Mouse (Mus musculus): Measurements from ENCODE around the gene Strip2.

DNA sequence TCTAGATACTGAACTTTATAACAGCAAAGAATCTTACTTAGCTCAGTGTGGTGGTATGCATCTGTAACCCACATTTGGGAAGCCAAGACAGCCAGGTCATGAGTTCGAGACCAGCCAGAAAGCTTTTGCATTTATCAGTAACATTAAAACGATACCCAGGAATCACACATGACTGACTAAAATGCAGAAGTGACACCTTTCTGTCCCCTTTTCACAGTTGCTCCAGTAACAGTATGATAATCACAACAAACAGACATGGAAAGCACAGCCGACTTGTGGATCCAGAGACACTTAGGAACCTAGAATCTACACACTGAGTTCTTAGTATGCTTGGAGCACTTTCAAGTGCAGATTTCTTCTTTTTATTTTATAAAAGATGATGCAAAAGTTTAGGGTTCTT, 36.0 kb upstream of the Strip2 start:
- TF ChIP-seq POLR2A (IDR thresholded peaks at IDR 0.05; ENCODE audit: borderline replicate concordance, control insufficient read depth, low read depth, low read length) (no peak), CTCF (IDR thresholded peaks at IDR 0.05; ENCODE audit: control insufficient read depth, insufficient read depth, low read length) (no peak)

Measured in bone marrow, adult 2 months (tissue).